Mouse (Mus musculus): ENCODE measurements around the gene Jmjd8.

The Jmjd8 gene

GRCm38 (mm10) chr17:25879750-25880149 is 51.1 kb downstream of the Jmjd8 start:
- no peak for DNase-seq

DNA sequence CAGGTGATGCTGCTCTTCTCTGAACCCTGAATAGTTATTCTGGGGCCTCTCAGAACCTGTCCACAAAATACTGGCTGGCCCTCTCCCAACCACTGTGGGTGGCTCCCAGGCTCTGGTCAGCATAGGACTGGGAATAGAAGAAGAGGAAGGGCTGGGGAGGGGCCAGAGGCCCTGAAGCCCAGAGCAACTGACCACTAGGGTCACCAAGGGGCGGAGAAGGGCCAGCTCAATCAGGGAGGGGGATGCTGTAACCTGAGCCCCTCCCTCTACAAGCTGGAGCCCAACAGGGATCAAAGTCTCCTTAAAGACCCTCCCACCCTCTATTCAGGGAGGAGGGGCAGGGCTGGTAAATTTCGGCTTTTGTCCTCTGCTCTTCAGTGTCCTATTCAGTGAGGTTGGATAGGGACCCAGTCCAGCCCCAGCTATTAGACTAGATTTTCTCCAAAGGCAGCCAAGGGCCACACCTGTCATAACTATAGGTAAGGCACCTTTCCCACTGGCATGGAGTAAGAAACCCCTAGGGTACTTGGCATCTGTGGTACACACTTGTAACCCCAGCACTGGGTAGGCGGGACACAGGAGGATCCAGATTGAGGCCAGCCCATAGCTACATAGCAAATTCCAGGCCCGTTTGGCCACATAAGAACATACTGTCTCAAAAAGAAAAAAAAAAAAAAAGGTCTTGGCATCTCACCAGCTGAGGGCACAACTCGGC is 51.7 kb downstream of the Jmjd8 start, which contains the start of gene Wfikkn1:
Gene Wfikkn1 (minus strand): TSS at position 663 of the 715 bp plus-strand sequence.
- DNase-seq = no peak

GRCm38 (mm10) chr17:25880913-25881641 is 52.4 kb downstream of the Jmjd8 start:
- no peak for DNase-seq
